Mouse (Mus musculus): Measurements from ENCODE around the gene 1700030J22Rik. TPM values are rescaled to one million over a fixed set of nuclear protein-coding genes. Genes with fewer than 3 reads are reported as not detected.

Gene 1700030J22Rik
- polyA plus RNA-seq (2016; fragmentation: Nextera tagmentation; extraction: Ambion mirVana): 4.5 and 5.4 TPM in 2 replicates

GRCm38 (mm10) chr8:116978631-116979256 is at the start of gene 1700030J22Rik:
Gene 1700030J22Rik (minus strand): TSS chr8:116978959.
- WGBS: under 1% methylated on average over 46 of the region's 46 CpGs
- H3K9me3 ChIP-seq: no peaks in the 10 kb centered on the region
- peaks cover 6% of the 10 kb centered on the region for H3K36me3 ChIP-seq (replicated peaks)
- H3K4me2 ChIP-seq: peak within 1 kb of the TSS; percentile 72
- peak within 1 kb of the TSS; percentile 64 for H3K4me3 ChIP-seq (replicated peaks)
- peak within 1 kb of the TSS; percentile 48 for H3K27ac ChIP-seq
- peak; percentile 99 for ATAC-seq (ENCODE audit: low FRiP score)
- peaks cover 18% of the 10 kb centered on the region for H3K4me1 ChIP-seq
- no peaks in the 10 kb centered on the region; the same call in 1 of the 2 replicates for H3K27me3 ChIP-seq
- H3K9ac ChIP-seq: peak within 1 kb of the TSS; percentile 46; the same call in 1 of the 2 replicates

GRCm38 (mm10) chr8:117027601-117028000 is 48.8 kb upstream of the 1700030J22Rik start:
- ATAC-seq (ENCODE audit: low FRiP score): no peak
- Histone ChIP-seq H3K36me3 (replicated peaks) (no peaks in the 10 kb centered on the region), H3K27ac (no peak overlapping the region), H3K9me3 (no peaks in the 10 kb centered on the region), H3K27me3 (no peaks in the 10 kb centered on the region), H3K4me2 (no peak overlapping the region), H3K4me1 (no peaks in the 10 kb centered on the region), H3K4me3 (replicated peaks) (no peak overlapping the region), H3K9ac (no peak overlapping the region)
- 92% methylated on average over 5 of the region's 5 CpGs for WGBS

GRCm38 (mm10) chr8:117022297-117022993 is 43.7 kb upstream of the 1700030J22Rik start:
- Histone ChIP-seq H3K36me3 (replicated peaks) (no peaks in the 10 kb centered on the region), H3K9ac (no peak overlapping the region), H3K4me3 (replicated peaks) (no peak overlapping the region), H3K9me3 (no peaks in the 10 kb centered on the region), H3K4me1 (no peaks in the 10 kb centered on the region), H3K27ac (no peak overlapping the region), H3K4me2 (no peak overlapping the region), H3K27me3 (no peaks in the 10 kb centered on the region)
- ATAC-seq (ENCODE audit: low FRiP score): no peak
- 81% methylated on average over 1 of the region's 1 CpGs for WGBS

GRCm38 (mm10) chr8:117019323-117020275 is 40.8 kb upstream of the 1700030J22Rik start:
- no peak overlapping the region for H3K9ac ChIP-seq
- no peak overlapping the region for H3K27ac ChIP-seq
- no peaks in the 10 kb centered on the region for H3K9me3 ChIP-seq
- no peaks in the 10 kb centered on the region for H3K36me3 ChIP-seq (replicated peaks)
- H3K4me1 ChIP-seq: no peaks in the 10 kb centered on the region
- no peak overlapping the region for H3K4me3 ChIP-seq (replicated peaks)
- H3K27me3 ChIP-seq: 0 out of 2 replicates have a peak, but pooled peaks cover 9% of the 10 kb centered on the region
- no peak overlapping the region for H3K4me2 ChIP-seq
- WGBS: 89% methylated on average over 18 of the region's 18 CpGs
- ATAC-seq (ENCODE audit: low FRiP score): no peak

GRCm38 (mm10) chr8:117017896-117018295 is 39.1 kb upstream of the 1700030J22Rik start:
- Histone ChIP-seq H3K27ac (no peak overlapping the region), H3K4me1 (no peaks in the 10 kb centered on the region), H3K9ac (no peak overlapping the region), H3K4me3 (replicated peaks) (no peak overlapping the region), H3K27me3 (0 out of 2 replicates have a peak, but pooled peaks cover 9% of the 10 kb centered on the region), H3K36me3 (replicated peaks) (no peaks in the 10 kb centered on the region), H3K9me3 (no peaks in the 10 kb centered on the region), H3K4me2 (no peak overlapping the region)
- ATAC-seq (ENCODE audit: low FRiP score): no peak
- 95% methylated on average over 4 of the region's 4 CpGs for WGBS

- H3K4me1 ChIP-seq: no peaks in the 10 kb centered on the region
- 39% methylated on average over 8 of the region's 8 CpGs for WGBS
- no peak overlapping the region for H3K4me3 ChIP-seq (replicated peaks)
- ATAC-seq (ENCODE audit: low FRiP score): no peak
- H3K9ac ChIP-seq: no peak overlapping the region
- H3K36me3 ChIP-seq (replicated peaks): no peaks in the 10 kb centered on the region
- H3K9me3 ChIP-seq: no peaks in the 10 kb centered on the region
- H3K27ac ChIP-seq: no peak overlapping the region
- no peak overlapping the region for H3K4me2 ChIP-seq
- 0 out of 2 replicates have a peak, but pooled peaks cover 9% of the 10 kb centered on the region for H3K27me3 ChIP-seq
These were observed 38.2 kb upstream of the 1700030J22Rik start for GRCm38 (mm10) chr8:117017006-117017405.

GRCm38 (mm10) chr8:117015670-117016069 is 36.9 kb upstream of the 1700030J22Rik start:
- H3K9me3 ChIP-seq: no peaks in the 10 kb centered on the region
- H3K27ac ChIP-seq: no peak overlapping the region
- no peak overlapping the region for H3K4me3 ChIP-seq (replicated peaks)
- H3K4me1 ChIP-seq: no peaks in the 10 kb centered on the region
- H3K9ac ChIP-seq: no peak overlapping the region
- H3K36me3 ChIP-seq (replicated peaks): no peaks in the 10 kb centered on the region
- no peak overlapping the region for H3K4me2 ChIP-seq
- ATAC-seq (ENCODE audit: low FRiP score): no peak
- H3K27me3 ChIP-seq: 0 out of 2 replicates have a peak, but pooled peaks cover 9% of the 10 kb centered on the region
- WGBS: 58% methylated on average over 4 of the region's 4 CpGs

- H3K4me3 ChIP-seq (replicated peaks): no peak overlapping the region
- no peak overlapping the region for H3K9ac ChIP-seq
- no peak overlapping the region for H3K27ac ChIP-seq
- no peak overlapping the region for H3K4me2 ChIP-seq
- no peak for ATAC-seq (ENCODE audit: low FRiP score)
- no peaks in the 10 kb centered on the region for H3K36me3 ChIP-seq (replicated peaks)
- H3K9me3 ChIP-seq: no peaks in the 10 kb centered on the region
- no peaks in the 10 kb centered on the region for H3K4me1 ChIP-seq
- 0 out of 2 replicates have a peak, but pooled peaks cover 2% of the 10 kb centered on the region for H3K27me3 ChIP-seq
- 91% methylated on average over 9 of the region's 9 CpGs for WGBS
These were observed 32.6 kb upstream of the 1700030J22Rik start for GRCm38 (mm10) chr8:117011366-117011765.

GRCm38 (mm10) chr8:116994016-116994716 is 15.4 kb upstream of the 1700030J22Rik start:
- H3K36me3 ChIP-seq (replicated peaks): no peaks in the 10 kb centered on the region
- H3K27ac ChIP-seq: 0 out of 2 replicates have a peak overlapping the region, but pooled peaks have one; percentile 57
- no peaks in the 10 kb centered on the region for H3K27me3 ChIP-seq
- no peak for ATAC-seq (ENCODE audit: low FRiP score)
- H3K4me3 ChIP-seq (replicated peaks): peak overlapping the region; percentile 69
- WGBS: 64% methylated on average over 11 of the region's 11 CpGs
- H3K9ac ChIP-seq: peak overlapping the region; percentile 36
- peaks cover 18% of the 10 kb centered on the region for H3K4me1 ChIP-seq
- H3K9me3 ChIP-seq: no peaks in the 10 kb centered on the region
- H3K4me2 ChIP-seq: peak overlapping the region; percentile 86

GRCm38 (mm10) chr8:116993095-116993867 is 14.5 kb upstream of the 1700030J22Rik start, which contains the start of gene Gcsh:
Gene Gcsh (minus strand): TSS chr8:116993537.
- no peaks in the 10 kb centered on the region for H3K27me3 ChIP-seq
- H3K4me3 ChIP-seq (replicated peaks): peak within 1 kb of the TSS; percentile 69
- WGBS: under 1% methylated on average over 56 of the region's 56 CpGs

More at GRCm38 (mm10) chr8:116993095-116993867, 14.5 kb upstream of the 1700030J22Rik start, which contains the start of gene Gcsh:
- peak within 1 kb of the TSS; percentile 57 for H3K27ac ChIP-seq
- no peaks in the 10 kb centered on the region for H3K36me3 ChIP-seq (replicated peaks)
- peak within 1 kb of the TSS; percentile 86 for H3K4me2 ChIP-seq
- H3K9me3 ChIP-seq: no peaks in the 10 kb centered on the region
- peak within 1 kb of the TSS; percentile 64 for H3K9ac ChIP-seq
- ATAC-seq (ENCODE audit: low FRiP score): peak; percentile 100
- H3K4me1 ChIP-seq: peaks cover 18% of the 10 kb centered on the region
